Mouse (Mus musculus) heart, adult 18-20 months (tissue): ENCODE results near the gene Zfp748. TPM values are rescaled to one million over a fixed set of nuclear protein-coding genes. Genes with fewer than 3 reads are reported as not detected.
A peak's percentile ranks its signal among the peaks of the same experiment; 100 is the strongest.

Experiments
- DNase-seq, 2 experiments: peaks; one replicate each; pipeline ENCODE4 v3.0.0; 2021 to 2022; ENCODE audit warnings: mixed read lengths in 1 of 2
- long read RNA-seq, 2 experiments: library from polyadenylated mRNA; stranded (forward); transcript quantifications; one replicate each; pipeline ENCODE4 v2.0.0; 2021
- total RNA-seq, 2 experiments: library from RNA; stranded (reverse); gene quantifications; 2 replicates each; pipeline ENCODE4 v1.2.3; 2021

Gene Zfp748
- total RNA-seq, result 1 to 10 TPM; 3.0 to 4.8 TPM
- long read RNA-seq, experiment 1, full-length matches to known transcripts, result 1 of 1 reads
- long read RNA-seq, experiment 1, partial matches to known transcripts, result 0 of 1 reads
- long read RNA-seq, experiment 1, other reads (novel, unspliced or antisense), result 0 of 1 reads
- long read RNA-seq, experiment 2, partial matches to known transcripts, result 0 of 1 reads
- long read RNA-seq, experiment 2, other reads (novel, unspliced or antisense), result 1 of 1 reads

DNA sequence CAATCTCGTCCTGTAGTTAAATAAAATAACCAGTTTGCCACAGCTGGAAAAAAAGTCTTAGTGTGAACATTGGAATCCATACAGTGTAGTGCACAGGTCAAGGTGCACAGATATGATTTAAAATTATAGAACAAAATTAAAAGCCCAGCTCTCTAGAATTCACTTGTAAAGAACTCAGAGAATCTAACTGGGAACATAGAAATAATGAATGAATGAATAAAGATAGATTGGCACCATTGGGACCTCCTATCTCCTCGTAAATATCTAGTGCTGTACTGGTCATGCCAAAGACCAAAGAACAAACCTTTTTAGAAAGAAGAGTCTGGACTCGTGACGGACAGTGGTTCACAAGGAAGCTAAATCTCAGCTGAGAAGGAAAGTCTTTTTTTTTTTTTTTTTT, at the start of gene Zfp748:
TSS of gene Zfp748 (minus strand) at position 101 of the 400 bp plus-strand sequence.
- no peak for DNase-seq

DNA sequence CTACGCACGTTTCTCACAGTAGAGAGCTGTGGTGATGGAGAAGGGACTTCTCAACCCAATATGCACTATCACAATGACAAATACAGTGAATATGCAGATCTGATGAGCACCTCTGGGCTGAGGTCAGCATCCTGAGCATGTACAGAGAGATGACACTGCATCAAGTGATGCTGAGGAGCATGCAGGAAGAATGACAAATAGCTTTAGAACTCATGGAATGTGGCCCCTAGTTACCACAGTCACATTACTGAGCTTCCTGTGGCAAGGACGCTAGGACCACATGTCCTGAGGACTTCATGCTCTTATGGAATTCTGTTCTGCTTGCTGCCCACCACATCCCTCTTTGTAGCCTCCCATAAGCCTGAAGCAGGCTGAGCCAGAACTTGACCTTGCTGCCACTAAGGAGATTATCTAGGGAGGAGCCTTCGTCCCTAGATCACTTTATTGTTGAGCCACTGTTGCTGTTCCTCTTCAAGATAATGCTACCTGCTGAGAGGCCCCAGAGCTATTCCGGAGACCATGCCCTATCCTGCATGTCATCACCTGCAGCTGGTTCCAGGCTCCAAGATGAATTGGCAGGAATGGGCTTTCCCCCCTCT, 19.1 kb upstream of the Zfp748 start:
- DNase-seq, result no peak

DNA sequence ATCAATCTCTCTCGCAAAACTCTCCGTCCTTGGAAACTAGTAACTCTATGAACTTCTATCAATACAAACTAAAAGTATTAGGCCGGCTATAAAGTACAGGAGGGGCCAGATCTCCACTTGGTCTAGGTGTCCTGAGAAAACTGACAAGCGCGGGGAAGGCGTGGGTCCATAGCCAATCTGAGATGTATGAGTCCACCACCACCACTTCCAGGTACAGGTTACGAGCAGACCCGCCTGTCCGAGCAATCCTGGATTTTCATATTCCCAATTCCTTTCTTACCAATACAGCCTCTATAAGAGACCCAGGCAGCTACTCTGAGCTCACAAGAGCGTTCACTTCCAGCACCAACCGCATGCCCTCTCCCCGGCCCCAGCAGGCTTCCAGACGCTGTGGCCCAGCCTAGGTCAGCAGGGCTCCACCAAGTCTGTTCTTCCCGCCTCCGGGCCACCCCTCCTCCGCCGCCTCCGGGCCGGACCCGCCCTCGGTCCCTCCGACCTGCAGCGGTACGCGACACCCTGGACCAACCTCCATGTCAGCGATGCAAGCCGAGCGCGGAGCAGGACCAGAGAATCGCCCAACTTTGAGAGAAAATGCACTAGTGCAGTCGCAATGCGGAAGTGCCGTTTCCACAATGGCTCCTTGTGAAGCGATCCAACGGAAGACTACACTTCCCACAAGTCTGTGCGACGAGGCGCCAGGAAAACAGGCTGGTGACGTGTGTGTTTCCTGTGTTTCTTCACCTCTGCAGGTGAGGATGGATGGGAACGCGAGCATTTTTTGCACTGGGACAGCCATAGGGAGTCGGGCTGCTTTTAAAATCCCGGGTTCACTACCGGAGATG, 904 bp downstream of the Zfp748 start:
- peak; percentile 92 for DNase-seq

GRCm38 (mm10) chr13:67545941-67546340, 7.7 kb downstream of the Zfp748 start:
- no peak for DNase-seq

DNA sequence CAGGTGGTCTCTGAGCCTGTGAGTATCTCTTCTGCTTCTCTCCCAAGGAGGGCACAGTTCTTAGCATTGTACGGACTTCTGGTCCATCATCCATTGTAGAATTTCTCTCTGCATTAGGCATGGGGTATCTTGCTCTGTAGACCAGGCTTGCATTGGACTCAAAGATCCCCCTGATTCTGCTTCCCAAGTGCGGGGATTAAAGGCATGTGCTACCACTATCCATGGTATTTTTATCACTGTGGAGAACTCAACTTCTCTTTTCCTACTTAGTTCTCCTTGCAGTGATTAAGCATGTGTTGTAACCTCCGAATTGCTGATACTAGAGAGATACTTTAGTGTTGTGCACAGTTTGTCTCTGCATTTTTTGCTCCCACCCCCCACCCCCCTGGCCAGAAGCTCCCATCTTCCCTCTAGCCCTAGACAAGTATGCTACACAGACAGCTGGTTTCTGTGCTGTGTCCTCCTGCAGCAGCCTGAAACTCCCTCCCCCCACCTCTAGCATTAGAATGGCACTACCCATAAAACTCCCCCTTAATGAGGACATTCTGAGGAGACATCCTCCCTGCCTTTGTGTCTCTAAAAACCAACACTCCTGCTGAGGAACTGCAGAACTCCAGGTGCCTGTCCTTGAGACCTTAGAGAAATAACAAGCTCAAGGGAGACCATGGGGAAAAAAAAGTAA, 26.4 kb downstream of the Zfp748 start:
- no peak for DNase-seq

DNA sequence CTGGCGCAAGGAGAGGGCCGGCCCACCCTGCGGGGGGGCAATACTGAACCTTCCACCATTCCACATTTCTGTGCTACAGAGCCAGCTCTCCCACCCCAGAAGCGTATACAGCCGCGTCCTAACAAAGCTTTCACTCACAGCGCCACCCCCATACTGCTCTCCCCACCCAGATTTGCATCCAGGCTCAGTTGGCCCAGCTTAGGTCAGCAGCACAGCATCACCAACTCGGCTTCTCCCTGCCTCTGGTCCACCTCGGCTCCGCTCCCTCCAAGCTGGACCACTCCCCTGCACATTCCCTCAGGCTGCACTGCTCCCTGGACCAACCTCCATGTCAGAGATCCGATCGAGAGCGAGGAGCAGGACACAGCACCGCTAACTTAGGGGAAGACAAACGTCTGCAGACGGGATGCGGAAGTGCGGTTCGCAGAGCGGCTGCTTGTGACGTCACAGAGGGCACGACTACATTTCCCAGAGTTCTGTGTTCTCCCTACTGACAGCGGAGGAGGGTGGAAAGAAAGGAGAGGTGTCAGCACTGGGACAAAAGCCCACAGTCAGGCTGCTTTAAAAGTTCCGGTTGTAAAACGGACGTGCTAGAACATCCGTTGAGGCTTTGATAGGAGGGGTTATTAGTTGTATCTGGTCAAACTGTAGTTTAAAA, 27.7 kb downstream of the Zfp748 start, which contains the start of the genes Gm26965 and Zfp87:
TSS of gene Gm26965 (minus strand) at position 399 of the 658 bp plus-strand sequence.
TSS of gene Zfp87 (minus strand) at position 425 of the 658 bp plus-strand sequence.
- DNase-seq, result peak; percentile 96 to 97

GRCm38 (mm10) chr13:67500908-67501307, 52.7 kb downstream of the Zfp748 start:
- no peak for DNase-seq

DNA sequence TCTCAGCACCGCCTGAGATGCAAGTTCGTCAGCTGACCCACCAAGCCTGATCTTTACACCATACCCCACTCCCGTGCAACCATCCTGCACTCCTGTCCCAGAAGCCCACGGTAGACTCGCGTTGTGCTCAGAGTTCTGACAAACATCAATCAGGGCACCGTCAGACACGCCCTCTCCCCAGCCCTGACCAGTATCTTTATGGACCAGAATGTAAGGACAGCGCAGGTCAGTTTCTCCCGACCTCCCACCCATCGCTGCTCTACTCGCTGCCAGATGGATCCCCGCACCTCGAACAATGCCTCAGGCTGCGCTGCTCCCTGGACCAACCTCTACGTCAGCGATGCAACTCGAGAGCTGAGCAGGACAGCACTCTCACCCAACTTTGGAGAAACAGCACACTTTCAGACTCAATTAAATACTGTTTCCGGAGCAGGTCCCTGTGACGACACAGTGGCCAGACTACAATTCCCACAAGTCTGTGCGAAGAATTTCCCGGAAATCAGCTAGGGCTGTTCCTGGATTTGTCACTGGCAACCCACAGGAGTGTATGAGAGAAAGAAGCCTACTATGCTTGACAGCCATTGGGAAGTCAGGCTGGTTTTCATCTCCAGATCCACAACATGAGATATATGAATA, 53.4 kb downstream of the Zfp748 start, which contains the start of gene Zfp58:
TSS of gene Zfp58 (minus strand) at position 472 of the 636 bp plus-strand sequence.
- peak; percentile 93 to 94 for DNase-seq

- DNase-seq, result no peak
Measured at GRCm38 (mm10) chr13:67495631-67496030, 58.0 kb downstream of the Zfp748 start.

Other genes with a start within 250 kb of the Zfp748 start
- gene Zfp457, start 247.3 kb downstream of the Zfp748 start, total RNA-seq, result 1 to 10 TPM; 3.2 to 4.2 TPM
- gene Zfp595, start 221.3 kb downstream of the Zfp748 start, total RNA-seq, result 1 to 10 TPM; 1.4 to 2.7 TPM
- gene Gm28044, start 193.3 kb downstream of the Zfp748 start, total RNA-seq, result 1 to 10 TPM in 1 of 2 experiments, not detected in 1; 1.8 TPM
- 1 to 10 TPM in 1 of 2 experiments, under 1 TPM in 1; 0.72 to 1.1 TPM for gene Zfp953, start 193.2 kb downstream of the Zfp748 start, total RNA-seq
- gene Gm28041, start 178.1 kb downstream of the Zfp748 start, total RNA-seq, result 1 to 10 TPM; 1.9 TPM
- gene Zfp456, start 178.0 kb downstream of the Zfp748 start, total RNA-seq, result under 1 TPM; 0.32 to 0.82 TPM
- gene Zfp429, start 154.0 kb downstream of the Zfp748 start, total RNA-seq, result 1 to 10 TPM; 1.2 to 1.6 TPM
- gene Zfp459, start 132.4 kb downstream of the Zfp748 start, total RNA-seq, result under 1 TPM; 0.42 to 0.57 TPM
- gene Zfp874a, start 102.2 kb downstream of the Zfp748 start, total RNA-seq, result 1 to 10 TPM; 7.9 to 8.8 TPM
- gene Zfp874b, start 69.6 kb downstream of the Zfp748 start, total RNA-seq, result 10 to 100 TPM; 14.9 to 17.5 TPM
- 1 to 10 TPM; 3.6 to 3.7 TPM for gene Zfp58, start 53.3 kb downstream of the Zfp748 start, total RNA-seq
- not detected for gene Gm26965, start 27.7 kb downstream of the Zfp748 start, total RNA-seq
- 1 to 10 TPM; 8.8 TPM for gene Zfp87, start 27.7 kb downstream of the Zfp748 start, total RNA-seq
- 1 to 10 TPM; 3.5 to 3.7 TPM for gene Zfp729b, start 55.9 kb upstream of the Zfp748 start, total RNA-seq
- gene Gm49345, start 83.9 kb upstream of the Zfp748 start, total RNA-seq, result 1 to 10 TPM in 1 of 2 experiments, not detected in 1; 1.4 TPM
- 1 to 10 TPM; 2.7 to 3.5 TPM for gene Zfp729a, start 84.0 kb upstream of the Zfp748 start, total RNA-seq
- 1 to 10 TPM; 4.0 to 4.9 TPM for gene Zfp738, start 133.2 kb upstream of the Zfp748 start, total RNA-seq
- gene Zfp65, start 175.3 kb upstream of the Zfp748 start, total RNA-seq, result 1 to 10 TPM; 4.8 to 8.4 TPM
- 1 to 10 TPM; 1.7 to 2.8 TPM for gene Zfp85, start 201.4 kb upstream of the Zfp748 start, total RNA-seq
- gene Zfp493, start 225.9 kb upstream of the Zfp748 start, total RNA-seq, result 1 to 10 TPM in 1 of 2 experiments, under 1 TPM in 1; 0.93 to 1.3 TPM